ENCODE assay signal across 10 mouse cellular contexts in the genomic region with DNA sequence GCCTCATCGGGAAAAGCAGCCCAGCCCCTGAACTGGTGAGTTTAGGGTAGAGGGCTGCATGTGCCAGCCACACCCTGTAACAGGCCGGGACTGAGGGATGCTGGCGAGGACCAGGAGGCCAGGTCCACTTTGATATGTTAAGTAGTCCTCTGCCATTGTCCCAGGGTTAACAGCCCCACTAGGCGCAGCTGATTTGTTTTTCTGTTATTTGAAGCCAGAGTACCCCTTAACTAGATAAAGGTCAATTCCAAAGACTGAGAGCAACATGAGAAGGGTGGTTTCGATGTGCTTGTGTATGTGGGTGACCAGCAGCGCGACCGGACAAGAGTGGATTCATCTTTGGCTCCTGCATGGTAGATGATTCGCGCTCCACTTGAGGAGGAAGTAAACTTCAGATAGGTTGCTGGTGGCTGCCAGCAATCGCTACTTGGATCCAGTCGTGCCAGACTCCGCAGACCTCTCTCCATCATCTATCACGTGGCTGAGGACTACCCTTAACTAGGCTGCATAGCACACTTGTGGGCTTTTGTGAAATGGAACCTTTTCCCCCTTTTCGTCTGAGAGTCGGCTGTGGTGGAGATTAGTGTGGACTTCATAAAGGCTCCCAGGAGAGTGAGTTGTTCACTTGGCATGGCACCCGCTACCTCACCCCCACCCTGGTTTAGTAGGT. TPM values are rescaled to one million over a fixed set of nuclear protein-coding genes. Genes with fewer than 3 reads are reported as not detected.
DNase-seq lines count a peak whose midpoint lies in the region; ATAC-seq and TF ChIP-seq lines count a peak whose summit lies in the region.
"Had no signal": no experiment of that assay in that cellular context is flagged by ENCODE, and none has a peak within 500 bp of the region (broad histone marks: within the 10 kb centered on the region; RNA-seq: fewer than 3 reads in every experiment).

No protein-coding gene starts in this region.

- intact Hi-C loops in gastrocnemius, postnatal 14 days (cut with DNase I; ENCODE audit: low total_unique reads): loop anchor here (10.0 kb wide), 1 partner anchor 123 kb away; no protein-coding TSS in a partner anchor

- peak overlapping the region; percentile 85 for H3K9ac ChIP-seq in limb, embryonic 12.5 days (replicated peaks)
- H3K9ac ChIP-seq in stomach, postnatal 0 days (ENCODE audit: low read length): 0 out of 2 replicates have a peak overlapping the region, but pooled peaks have one; percentile 2

- peak overlapping the region; percentile 95 for H3K4me3 ChIP-seq in erythroblast, embryonic 14.5 days (replicated peaks)
- H3K4me3 ChIP-seq in megakaryocyte, embryonic 14.5 days (replicated peaks): peak overlapping the region; percentile 96
- peak overlapping the region; percentile 76 for H3K4me3 ChIP-seq in limb, embryonic 12.5 days (replicated peaks)
- H3K4me3 ChIP-seq in stomach, postnatal 0 days (ENCODE audit: low read depth, low read length): no peak overlapping the region

- no peak for TF ChIP-seq EP300 in stomach, postnatal 0 days (optimal IDR thresholded peaks at IDR 0.05)

- H3K9me3 ChIP-seq in erythroblast, embryonic 14.5 days (ENCODE audit: control insufficient read depth, low read length): no peaks in the 10 kb centered on the region
- H3K9me3 ChIP-seq in megakaryocyte, embryonic 14.5 days: no peaks in the 10 kb centered on the region
- no peaks in the 10 kb centered on the region for H3K9me3 ChIP-seq in limb, embryonic 12.5 days
- H3K9me3 ChIP-seq in stomach, postnatal 0 days (ENCODE audit: control insufficient read depth, low read length): no peaks in the 10 kb centered on the region

- 57% methylated on average over 17 of the region's 17 CpGs for WGBS in limb, embryonic 12.5 days
- 66% methylated on average over 17 of the region's 17 CpGs for whole genome bisulfite sequencing in stomach, postnatal 0 days

- H3K4me1 ChIP-seq in erythroblast, embryonic 14.5 days (ENCODE audit: control insufficient read depth): peaks cover 51% of the 10 kb centered on the region
- peaks cover 60% of the 10 kb centered on the region for H3K4me1 ChIP-seq in megakaryocyte, embryonic 14.5 days
- peaks cover 31% of the 10 kb centered on the region for H3K4me1 ChIP-seq in limb, embryonic 12.5 days (replicated peaks)
- peaks cover 14% of the 10 kb centered on the region for H3K4me1 ChIP-seq in stomach, postnatal 0 days (replicated peaks; ENCODE audit: control insufficient read depth, insufficient read depth)

- H3K27ac ChIP-seq in limb, embryonic 12.5 days: peak overlapping the region; percentile 56; the same call in 1 of the 2 replicates
- H3K27ac ChIP-seq in stomach, postnatal 0 days (replicated peaks): peak overlapping the region; percentile 50; the same call in 1 of the 2 replicates

- H3K27me3 ChIP-seq in erythroblast, embryonic 14.5 days (ENCODE audit: control insufficient read depth): no peaks in the 10 kb centered on the region
- no peaks in the 10 kb centered on the region for H3K27me3 ChIP-seq in megakaryocyte, embryonic 14.5 days (replicated peaks)
- H3K27me3 ChIP-seq in limb, embryonic 12.5 days: no peaks in the 10 kb centered on the region
- no peaks in the 10 kb centered on the region for H3K27me3 ChIP-seq in stomach, postnatal 0 days (ENCODE audit: control insufficient read depth, insufficient read depth, low read length)

- H3K36me3 ChIP-seq in erythroblast, embryonic 14.5 days (ENCODE audit: control insufficient read depth): peaks cover 27% of the 10 kb centered on the region
- peaks cover 18% of the 10 kb centered on the region for H3K36me3 ChIP-seq in megakaryocyte, embryonic 14.5 days (replicated peaks; ENCODE audit: low read length)
- peaks cover 4% of the 10 kb centered on the region; the same call in 1 of the 2 replicates for H3K36me3 ChIP-seq in limb, embryonic 12.5 days
- 0 out of 2 replicates have a peak, but pooled peaks cover 2% of the 10 kb centered on the region for H3K36me3 ChIP-seq in stomach, postnatal 0 days (ENCODE audit: control insufficient read depth, insufficient read depth, low read length)

- ATAC-seq in erythroblast, adult 5-6 weeks (replicated peaks; ENCODE audit: low FRiP score, poor library complexity, severe bottlenecking): no peak
- ATAC-seq in megakaryocyte, adult 5-6 weeks (ENCODE audit: poor library complexity, severe bottlenecking): no peak
- ATAC-seq in limb, embryonic 12.5 days (ENCODE audit: insufficient number of reproducible peaks, insufficient read depth, low FRiP score, low TSS enrichment, low read depth): 0 out of 2 replicates have a peak, but pooled peaks have one; percentile 52
- peak; percentile 56 for ATAC-seq in stomach, postnatal 0 days (ENCODE audit: low FRiP score, low TSS enrichment)

- DNase-seq in stomach, postnatal 0 days (ENCODE audit: low spot score): peak; percentile 27
- DNase-seq in gastrocnemius, postnatal 14 days: no peak
- DNase-seq in lung, postnatal 10 days: no peak

- no peak for TF ChIP-seq CTCF in stomach, postnatal 0 days (IDR thresholded peaks at IDR 0.05; ENCODE audit: low read depth)

- H3K4me2 ChIP-seq in limb, embryonic 12.5 days: peak overlapping the region; percentile 77
- H3K4me2 ChIP-seq in stomach, postnatal 0 days (replicated peaks; ENCODE audit: low read depth): peak overlapping the region; percentile 69; the same call in 1 of the 2 replicates

RNA-seq across cellular contexts. Expression of gene Slc13a4, which starts 56.0 kb away (rescaled TPM):
- polyA plus RNA-seq in erythroblast, embryonic 14.5 days (2012): not detected in 2 replicates
- not detected in 2 replicates for total RNA-seq in erythroblast, adult 5-6 weeks (2015; ENCODE audit: low replicate concordance)
- total RNA-seq in erythroblast, adult 5-6 weeks (2017; ENCODE audit: low replicate concordance): not detected in 2 replicates
- not detected in 2 replicates for polyA plus RNA-seq in megakaryocyte, embryonic 14.5 days (2012; ENCODE audit: insufficient read depth, low replicate concordance)
- total RNA-seq in megakaryocyte, adult 5-6 weeks (2015): not detected in 2 replicates
- 0.22 TPM in 1 of 2 replicates, not detected in the other for total RNA-seq in megakaryocyte, adult 5-6 weeks (2017)
- 0.14 and 0.21 TPM in 2 replicates for polyA plus RNA-seq in limb, embryonic 12.5 days (2016; fragmentation: Nextera tagmentation; extraction: Ambion mirVana)
- 0.12 and 0.21 TPM in 2 replicates for polyA plus RNA-seq in stomach, postnatal 0 days (2015; fragmentation: Nextera tagmentation; extraction: Ambion mirVana)
- under 1 TPM; 0.11 to 0.35 TPM for total RNA-seq in gastrocnemius, postnatal 14 days (2021)
- total RNA-seq: common myeloid progenitor, adult 5-6 weeks; neutrophil, adult 5-6 weeks had no signal

Comparison
In these comparisons a context has a peak if more than half of its experiments do, and no peak if none do; other contexts are left out.
1. ATAC-seq: peak in limb, embryonic 12.5 days (single experiment) and stomach, postnatal 0 days (single experiment); none in erythroblast, adult 5-6 weeks (single experiment) and megakaryocyte, adult 5-6 weeks (single experiment).